Mouse (Mus musculus): ENCODE data around the gene Nr1d2. TPM values are rescaled to one million over a fixed set of nuclear protein-coding genes. Genes with fewer than 3 reads are reported as not detected.
A peak's percentile ranks its signal among the peaks of the same experiment; 100 is the strongest.
"Not testable (repeated sequence)": the region's sequence is repeated elsewhere in the genome, so short reads cannot be mapped to it uniquely, and the experiment has no call there.

Gene Nr1d2
- polyA plus RNA-seq, 1 experiment: 17.0 TPM

DNA sequence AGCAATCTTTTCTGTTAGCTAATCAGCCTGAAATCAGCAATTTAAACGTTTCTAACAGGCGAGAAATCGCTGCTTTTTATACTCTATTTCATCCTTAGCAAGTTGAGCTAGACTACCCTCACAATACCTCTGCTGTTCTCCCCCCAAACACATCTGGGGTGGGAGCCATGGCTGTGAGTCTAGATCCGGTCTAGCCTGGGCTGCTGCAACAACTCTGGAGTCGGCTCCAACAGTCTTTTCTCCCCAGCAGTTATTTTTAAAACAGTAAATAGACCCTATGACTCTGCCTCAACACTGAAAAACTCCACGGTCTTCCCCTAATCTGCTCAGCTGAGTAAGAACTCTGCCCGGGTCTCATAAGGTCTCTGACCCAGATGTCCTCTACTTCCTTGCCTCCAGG lies 1.2 kb upstream of the Nr1d2 start:
- 61% methylated on average over 7 of the region's 7 CpGs for WGBS
- H3K4me3 ChIP-seq (ENCODE audit: insufficient read depth, low read depth, low read length): no peak overlapping the region
- peaks cover 6% of the 10 kb centered on the region; the same call in 1 of the 2 replicates for H3K4me1 ChIP-seq (ENCODE audit: control insufficient read depth, insufficient read depth, low read length)
- no peaks in the 10 kb centered on the region for H3K36me3 ChIP-seq (ENCODE audit: control insufficient read depth, insufficient read depth, low read length)
- no peak for TF ChIP-seq POLR2A (IDR thresholded peaks at IDR 0.05; ENCODE audit: low read depth, low read length)
- no peak for TF ChIP-seq CTCF (conservative IDR thresholded peaks at IDR 0.05; ENCODE audit: insufficient read depth, insufficient read length, low read depth, low read length)
- DNase-seq: no peak
- no peaks in the 10 kb centered on the region for H3K27me3 ChIP-seq (replicated peaks; ENCODE audit: control insufficient read depth, insufficient read depth, low read length)
- no peak overlapping the region for H3K27ac ChIP-seq (ENCODE audit: insufficient read depth, low read depth, low read length)

DNA sequence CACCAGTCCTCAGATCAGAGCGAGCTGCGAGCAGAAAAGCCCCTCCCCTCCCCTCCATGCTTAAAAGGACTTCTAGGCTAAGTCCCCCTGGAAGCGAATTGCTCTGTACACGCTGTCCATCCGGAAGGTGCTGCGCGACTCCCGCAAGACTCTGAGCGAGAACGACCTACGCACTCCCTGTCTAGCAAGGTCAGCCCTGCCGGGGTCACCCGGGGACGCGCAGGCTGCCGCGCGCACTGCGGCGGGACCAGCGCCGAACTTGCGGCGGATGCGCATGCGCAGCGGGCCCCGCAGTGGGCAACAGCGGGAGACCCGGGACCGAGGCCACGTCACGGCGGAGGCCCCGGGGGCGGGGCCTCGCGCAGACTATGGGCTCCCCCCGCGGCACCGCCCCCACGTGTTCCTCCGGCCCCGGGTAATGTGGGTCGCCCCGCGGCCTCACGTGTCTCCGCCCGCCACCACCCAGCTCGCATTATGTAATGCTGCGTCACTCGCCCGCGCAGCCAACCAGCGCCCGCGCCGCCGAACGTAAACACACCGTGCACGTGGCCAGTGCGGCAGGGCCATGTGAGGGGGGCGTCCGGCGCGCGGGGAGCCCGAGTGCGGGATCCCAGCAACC lies 687 bp downstream of the Nr1d2 start:
- peak overlapping the region; percentile 88 for H3K4me3 ChIP-seq (ENCODE audit: insufficient read depth, low read depth, low read length)
- DNase-seq: peak; percentile 99
- no peak for TF ChIP-seq CTCF (conservative IDR thresholded peaks at IDR 0.05; ENCODE audit: insufficient read depth, insufficient read length, low read depth, low read length)
- TF ChIP-seq POLR2A (IDR thresholded peaks at IDR 0.05; ENCODE audit: low read depth, low read length): peak; percentile 28
- under 1% methylated on average over 71 of the region's 71 CpGs for WGBS
- H3K27ac ChIP-seq (ENCODE audit: insufficient read depth, low read depth, low read length): peak overlapping the region; percentile 100
- H3K27me3 ChIP-seq (replicated peaks; ENCODE audit: control insufficient read depth, insufficient read depth, low read length): no peaks in the 10 kb centered on the region
- peaks cover 18% of the 10 kb centered on the region for H3K4me1 ChIP-seq (ENCODE audit: control insufficient read depth, insufficient read depth, low read length)
- no peaks in the 10 kb centered on the region for H3K36me3 ChIP-seq (ENCODE audit: control insufficient read depth, insufficient read depth, low read length)

DNA sequence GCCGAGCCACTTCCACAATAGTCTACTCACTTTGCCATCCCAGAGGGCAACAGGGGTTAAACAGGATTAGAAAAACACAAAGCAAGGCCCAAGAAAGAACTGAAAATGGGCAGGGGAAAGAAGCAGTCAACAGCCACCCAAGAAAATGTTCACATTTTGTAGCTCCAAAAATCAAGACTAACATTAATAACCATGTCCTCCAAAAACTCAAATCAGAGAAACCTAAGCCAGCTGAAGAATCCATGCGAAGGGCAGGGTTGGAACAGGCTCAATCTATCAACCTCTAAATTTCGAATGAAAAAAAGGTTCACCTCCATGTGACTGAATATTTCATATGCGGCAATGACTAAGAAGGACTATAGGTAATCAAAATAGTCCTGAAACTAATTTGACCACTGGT lies 1.5 kb downstream of the Nr1d2 start:
- Histone ChIP-seq H3K27me3 (replicated peaks; ENCODE audit: control insufficient read depth, insufficient read depth, low read length) (no peaks in the 10 kb centered on the region), H3K4me1 (ENCODE audit: control insufficient read depth, insufficient read depth, low read length) (peaks cover 26% of the 10 kb centered on the region), H3K36me3 (ENCODE audit: control insufficient read depth, insufficient read depth, low read length) (no peaks in the 10 kb centered on the region), H3K27ac (ENCODE audit: insufficient read depth, low read depth, low read length) (peak overlapping the region; percentile 100; the same call in 1 of the 2 replicates), H3K4me3 (ENCODE audit: insufficient read depth, low read depth, low read length) (no peak overlapping the region; the same call in 1 of the 2 replicates)
- no peak for TF ChIP-seq CTCF (conservative IDR thresholded peaks at IDR 0.05; ENCODE audit: insufficient read depth, insufficient read length, low read depth, low read length)
- no peak for TF ChIP-seq POLR2A (IDR thresholded peaks at IDR 0.05; ENCODE audit: low read depth, low read length)
- DNase-seq: no peak
- 48% methylated on average over 4 of the region's 4 CpGs for WGBS

DNA sequence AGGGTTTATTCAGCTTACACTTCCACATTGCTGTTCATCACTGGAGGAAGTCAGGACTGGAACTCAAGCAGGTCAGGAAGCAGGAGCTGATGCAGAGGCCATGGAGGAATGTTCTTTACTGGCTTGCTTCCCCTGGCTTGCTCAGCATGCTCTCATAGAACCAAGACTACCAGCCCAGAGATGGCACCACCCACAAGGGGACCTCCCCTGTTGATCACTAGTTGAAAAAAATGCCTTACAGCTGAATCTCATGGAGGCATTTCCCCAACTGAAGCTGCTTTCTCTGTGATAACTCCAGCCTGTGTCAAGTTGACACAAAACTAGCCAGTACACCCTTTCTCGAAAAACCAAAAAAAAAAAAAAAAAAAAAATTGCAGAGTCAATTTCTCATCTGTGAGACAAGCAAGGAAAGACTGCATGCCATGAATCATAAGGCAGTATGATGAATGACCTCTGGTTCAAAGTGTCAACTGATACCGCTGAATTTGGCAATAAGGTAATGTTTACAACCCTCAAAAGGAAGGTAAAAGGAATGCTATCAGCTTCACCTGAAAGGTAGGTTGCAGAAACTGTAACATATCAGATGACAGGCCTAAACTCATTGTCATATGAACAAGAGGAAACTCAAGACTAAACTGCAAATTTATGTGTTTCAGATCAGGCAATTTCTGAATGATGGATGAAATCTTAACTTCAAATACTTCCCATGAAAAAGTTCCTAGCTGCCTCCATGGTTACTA lies 2.3 kb downstream of the Nr1d2 start:
- DNase-seq; H3K4me3 ChIP-seq (ENCODE audit: insufficient read depth, low read depth, low read length); H3K27me3 ChIP-seq (replicated peaks; ENCODE audit: control insufficient read depth, insufficient read depth, low read length); H3K36me3 ChIP-seq (ENCODE audit: control insufficient read depth, insufficient read depth, low read length): not testable (repeated sequence)
- Histone ChIP-seq H3K4me1 (ENCODE audit: control insufficient read depth, insufficient read depth, low read length) (peaks cover 29% of the 10 kb centered on the region), H3K27ac (ENCODE audit: insufficient read depth, low read depth, low read length) (0 out of 2 replicates have a peak overlapping the region, but pooled peaks have one; percentile 19)
- WGBS: 43% methylated on average over 2 of the region's 2 CpGs

DNA sequence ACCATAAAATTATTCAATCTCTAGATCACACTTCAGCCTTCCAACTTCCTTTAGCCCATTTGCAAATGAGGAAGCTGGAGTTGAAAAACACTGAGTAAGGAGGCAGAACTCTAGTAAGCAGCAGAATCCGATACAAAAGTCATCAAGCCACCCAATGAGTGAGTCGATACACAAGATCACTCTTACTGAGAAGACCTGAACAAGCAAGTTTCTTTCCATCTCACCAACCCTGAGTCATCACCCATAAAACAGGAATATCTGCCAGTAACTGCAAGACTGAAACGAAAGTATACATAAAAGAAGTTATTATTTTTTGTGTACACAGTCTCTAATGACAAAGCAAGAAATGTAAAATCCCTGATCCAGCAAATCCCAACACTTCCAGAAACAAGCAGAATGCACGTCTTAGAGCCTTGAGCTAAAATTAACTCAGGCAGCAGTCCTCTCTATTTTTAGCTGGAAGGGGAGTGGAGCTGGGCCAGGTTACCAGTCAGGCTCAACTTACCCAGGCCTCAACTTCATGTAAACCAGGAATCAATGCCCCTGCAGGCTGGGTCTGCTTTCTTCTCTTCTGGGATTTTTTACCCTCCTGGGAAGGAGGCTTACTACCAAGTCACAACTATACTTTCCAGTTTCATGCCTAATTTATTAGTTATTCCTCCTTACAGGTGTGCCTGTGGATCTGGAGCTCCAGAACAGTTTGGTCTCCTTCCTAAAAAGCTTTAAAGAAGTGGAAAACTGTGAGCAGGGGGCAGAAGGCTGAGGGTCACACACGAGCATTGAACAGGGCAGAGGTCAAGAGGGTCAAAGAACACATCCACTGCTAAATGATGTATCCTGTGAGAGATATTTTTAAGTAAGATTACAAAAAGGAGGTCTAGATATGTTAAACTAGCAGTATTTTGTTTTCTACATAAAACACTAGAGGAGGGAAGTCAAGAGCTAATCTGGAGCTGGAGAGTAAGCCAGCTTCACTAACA lies 4.7 kb downstream of the Nr1d2 start:
- Histone ChIP-seq H3K27ac (ENCODE audit: insufficient read depth, low read depth, low read length) (peak overlapping the region; percentile 86), H3K4me1 (ENCODE audit: control insufficient read depth, insufficient read depth, low read length) (peaks cover 26% of the 10 kb centered on the region), H3K27me3 (replicated peaks; ENCODE audit: control insufficient read depth, insufficient read depth, low read length) (no peaks in the 10 kb centered on the region), H3K4me3 (ENCODE audit: insufficient read depth, low read depth, low read length) (no peak overlapping the region), H3K36me3 (ENCODE audit: control insufficient read depth, insufficient read depth, low read length) (no peaks in the 10 kb centered on the region)
- TF ChIP-seq CTCF (conservative IDR thresholded peaks at IDR 0.05; ENCODE audit: insufficient read depth, insufficient read length, low read depth, low read length) (no peak), POLR2A (IDR thresholded peaks at IDR 0.05; ENCODE audit: low read depth, low read length) (no peak)
- WGBS: 14% methylated on average over 5 of the region's 5 CpGs
- peak; percentile 43 for DNase-seq

DNA sequence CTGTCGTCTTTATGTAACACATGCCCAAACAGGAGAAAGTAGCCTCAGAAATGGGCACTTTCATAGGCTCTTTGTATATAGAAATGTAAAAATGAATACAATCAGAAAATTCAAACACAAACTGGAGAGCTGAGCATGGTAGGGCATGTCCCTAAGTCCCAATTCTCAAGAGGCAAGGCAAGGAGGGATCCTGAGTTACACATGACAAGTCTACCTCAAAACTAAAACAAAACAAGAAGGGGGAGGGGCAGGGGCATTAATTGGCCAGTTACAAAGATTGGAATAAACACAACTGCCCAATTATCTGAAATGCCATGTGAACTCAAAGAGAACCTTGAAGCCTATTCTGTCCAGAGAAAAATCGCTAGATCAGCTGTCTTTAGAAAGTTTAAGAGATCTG lies 5.9 kb downstream of the Nr1d2 start:
- Histone ChIP-seq H3K27ac (ENCODE audit: insufficient read depth, low read depth, low read length) (no peak overlapping the region), H3K36me3 (ENCODE audit: control insufficient read depth, insufficient read depth, low read length) (no peaks in the 10 kb centered on the region), H3K4me3 (ENCODE audit: insufficient read depth, low read depth, low read length) (no peak overlapping the region), H3K27me3 (replicated peaks; ENCODE audit: control insufficient read depth, insufficient read depth, low read length) (no peaks in the 10 kb centered on the region), H3K4me1 (ENCODE audit: control insufficient read depth, insufficient read depth, low read length) (peaks cover 26% of the 10 kb centered on the region)
- TF ChIP-seq POLR2A (IDR thresholded peaks at IDR 0.05; ENCODE audit: low read depth, low read length): no peak
- no peak for TF ChIP-seq CTCF (conservative IDR thresholded peaks at IDR 0.05; ENCODE audit: insufficient read depth, insufficient read length, low read depth, low read length)
- 68% methylated on average over 2 of the region's 2 CpGs for WGBS
- DNase-seq: peak; percentile 39

DNA sequence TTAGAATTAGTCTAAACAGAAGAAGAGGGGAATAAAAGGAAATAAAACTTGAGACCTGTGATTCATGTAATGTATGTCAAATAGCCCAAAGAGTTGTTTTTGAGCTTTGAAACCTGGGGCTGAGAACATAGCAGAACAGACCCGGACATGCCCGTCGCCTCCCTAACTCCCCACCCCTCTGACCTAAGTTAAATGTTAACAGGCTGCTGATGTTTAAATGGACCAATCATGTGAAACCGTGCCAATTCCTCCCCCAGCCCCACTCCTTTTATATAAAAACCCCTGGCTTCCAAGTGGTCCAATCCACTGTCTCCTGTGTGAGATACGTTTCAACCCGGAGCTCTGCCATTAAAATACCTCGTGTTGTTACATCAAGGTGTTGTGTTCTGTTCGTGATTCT lies 7.1 kb downstream of the Nr1d2 start:
- H3K27ac ChIP-seq (ENCODE audit: insufficient read depth, low read depth, low read length); H3K36me3 ChIP-seq (ENCODE audit: control insufficient read depth, insufficient read depth, low read length); H3K4me3 ChIP-seq (ENCODE audit: insufficient read depth, low read depth, low read length); H3K27me3 ChIP-seq (replicated peaks; ENCODE audit: control insufficient read depth, insufficient read depth, low read length): not testable (repeated sequence)
- peak; percentile 63 for DNase-seq
- peaks cover 23% of the 10 kb centered on the region for H3K4me1 ChIP-seq (ENCODE audit: control insufficient read depth, insufficient read depth, low read length)
- 74% methylated on average over 8 of the region's 8 CpGs for WGBS

DNA sequence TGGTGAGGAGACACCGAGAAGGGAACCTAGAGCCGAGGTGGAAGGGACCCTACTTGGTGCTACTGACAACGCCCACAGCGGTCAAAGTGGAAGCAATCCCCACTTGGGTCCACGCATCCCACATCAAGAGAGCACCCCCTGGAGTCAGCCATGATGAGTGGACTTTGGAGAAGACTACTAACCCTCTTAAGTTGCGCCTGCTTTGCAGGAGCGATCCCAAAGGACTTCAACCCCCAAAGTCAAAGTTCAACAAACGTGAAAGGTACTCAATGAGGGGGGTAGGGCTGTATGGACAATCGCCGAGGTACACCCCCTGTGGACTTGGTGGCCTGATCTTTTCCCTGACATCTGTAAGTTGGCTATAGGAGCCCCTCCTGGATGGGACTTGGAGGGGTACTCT lies 9.2 kb downstream of the Nr1d2 start:
- peaks cover 21% of the 10 kb centered on the region for H3K4me1 ChIP-seq (ENCODE audit: control insufficient read depth, insufficient read depth, low read length)
- 77% methylated on average over 10 of the region's 10 CpGs for WGBS
- H3K27me3 ChIP-seq (replicated peaks; ENCODE audit: control insufficient read depth, insufficient read depth, low read length); H3K36me3 ChIP-seq (ENCODE audit: control insufficient read depth, insufficient read depth, low read length); H3K4me3 ChIP-seq (ENCODE audit: insufficient read depth, low read depth, low read length); H3K27ac ChIP-seq (ENCODE audit: insufficient read depth, low read depth, low read length): not testable (repeated sequence)
- peak; percentile 72 for DNase-seq

DNA sequence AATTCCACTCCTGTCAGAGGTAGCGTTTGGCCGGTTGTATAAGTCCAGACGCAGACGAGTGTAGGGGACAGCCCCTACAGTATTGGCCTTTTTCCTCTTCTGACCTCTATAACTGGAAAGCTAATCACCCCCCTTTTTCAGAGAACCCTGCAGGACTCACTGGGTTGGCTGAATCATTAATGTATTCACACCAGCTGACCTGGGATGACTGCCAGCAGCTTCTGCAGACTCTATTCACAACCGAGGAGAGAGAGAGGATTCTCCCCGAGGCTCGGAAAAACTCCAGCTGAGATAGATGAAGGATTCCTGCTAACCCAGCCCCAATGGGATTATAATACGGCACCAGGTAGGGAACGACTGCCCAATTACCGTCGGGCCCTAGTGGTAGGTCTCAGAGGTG lies 12.7 kb downstream of the Nr1d2 start:
- H3K4me3 ChIP-seq (ENCODE audit: insufficient read depth, low read depth, low read length); H3K36me3 ChIP-seq (ENCODE audit: control insufficient read depth, insufficient read depth, low read length); H3K27me3 ChIP-seq (replicated peaks; ENCODE audit: control insufficient read depth, insufficient read depth, low read length); H3K4me1 ChIP-seq (ENCODE audit: control insufficient read depth, insufficient read depth, low read length): not testable (repeated sequence)
- H3K27ac ChIP-seq (ENCODE audit: insufficient read depth, low read depth, low read length): 0 out of 2 replicates have a peak overlapping the region, but pooled peaks have one; percentile 11
- WGBS: 47% methylated on average over 11 of the region's 11 CpGs
- peak; percentile 73 for DNase-seq

DNA sequence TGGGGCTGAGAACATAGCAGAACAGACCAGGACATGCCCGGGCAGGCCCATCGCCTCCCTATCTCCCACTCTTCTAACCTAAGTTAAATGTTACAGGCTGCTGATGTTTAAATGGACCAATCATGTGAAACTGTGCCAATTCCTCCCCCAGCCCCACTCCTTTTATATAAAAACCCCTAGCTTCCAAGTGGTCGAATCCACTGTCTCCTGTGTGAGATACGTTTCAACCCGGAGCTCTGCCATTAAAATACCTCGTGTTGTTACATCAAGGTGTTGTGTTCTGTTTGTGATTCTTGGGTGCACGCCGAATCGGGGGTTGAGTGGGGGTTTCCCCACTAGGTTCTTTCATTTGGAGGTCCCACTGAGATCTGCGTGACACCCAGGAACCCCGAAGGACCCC lies 13.5 kb downstream of the Nr1d2 start:
- WGBS: 94% methylated on average over 11 of the region's 11 CpGs
- not testable (repeated sequence) for DNase-seq; H3K27me3 ChIP-seq (replicated peaks; ENCODE audit: control insufficient read depth, insufficient read depth, low read length); H3K36me3 ChIP-seq (ENCODE audit: control insufficient read depth, insufficient read depth, low read length); H3K4me3 ChIP-seq (ENCODE audit: insufficient read depth, low read depth, low read length); H3K4me1 ChIP-seq (ENCODE audit: control insufficient read depth, insufficient read depth, low read length); H3K27ac ChIP-seq (ENCODE audit: insufficient read depth, low read depth, low read length)
